Mouse (Mus musculus) gastrocnemius, postnatal 25 days (tissue): Measurements from ENCODE around the gene Dnaja1. TPM values are rescaled to one million over a fixed set of nuclear protein-coding genes. Genes with fewer than 3 reads are reported as not detected.

Experiments used
- DNase-seq: peaks from one replicate; pipeline ENCODE4 v3.0.0; 2022
- long read RNA-seq, 2 experiments: library from polyadenylated mRNA; stranded (forward); transcript quantifications; one replicate each; pipeline ENCODE4 v2.0.0; 2021
- total RNA-seq, 2 experiments: library from RNA; stranded (reverse); gene quantifications; 1 replicate in 1 of 2; 2 replicates in 1 of 2; pipeline ENCODE4 v1.2.3; 2021

Dnaja1 gene
- total RNA-seq, result 10 to 100 TPM; 44.5 to 50.1 TPM
- long read RNA-seq, experiment 1, full-length matches to known transcripts, result 44 of 55 reads
- long read RNA-seq, experiment 1, partial matches to known transcripts, result 10 of 55 reads
- long read RNA-seq, experiment 1, other reads (novel, unspliced or antisense), result 1 of 55 reads
- long read RNA-seq, experiment 2, full-length matches to known transcripts, result 41 of 49 reads
- long read RNA-seq, experiment 2, partial matches to known transcripts, result 1 of 49 reads
- long read RNA-seq, experiment 2, other reads (novel, unspliced or antisense), result 7 of 49 reads

- DNase-seq, result peak; percentile 95
These were observed at the start of gene Dnaja1 for GRCm38 (mm10) chr4:40722011-40722666. TSS of gene Dnaja1 (plus strand) at chr4:40722150.

- DNase-seq, result no peak
These were observed 48.4 kb upstream of the Dnaja1 start for GRCm38 (mm10) chr4:40673526-40673925.

- DNase-seq, result no peak
These were observed 45.6 kb upstream of the Dnaja1 start for GRCm38 (mm10) chr4:40676338-40676737.

GRCm38 (mm10) chr4:40677132-40677531 lies 44.8 kb upstream of the Dnaja1 start:
- DNase-seq, result no peak

GRCm38 (mm10) chr4:40680250-40680860 lies 41.6 kb upstream of the Dnaja1 start:
- DNase-seq, result no peak

- DNase-seq, result no peak
These were observed 40.0 kb upstream of the Dnaja1 start for GRCm38 (mm10) chr4:40681908-40682307.

- DNase-seq, result no peak
These were observed 39.6 kb upstream of the Dnaja1 start for GRCm38 (mm10) chr4:40682359-40682758.

GRCm38 (mm10) chr4:40683306-40683705 lies 38.6 kb upstream of the Dnaja1 start:
- no peak for DNase-seq

- DNase-seq, result no peak
These were observed 30.9 kb upstream of the Dnaja1 start for GRCm38 (mm10) chr4:40691100-40691499.

- no peak for DNase-seq
These were observed 24.9 kb upstream of the Dnaja1 start for GRCm38 (mm10) chr4:40697059-40697458.

- DNase-seq, result no peak
These were observed 21.7 kb upstream of the Dnaja1 start for GRCm38 (mm10) chr4:40700216-40700615.

GRCm38 (mm10) chr4:40701796-40702195 lies 20.2 kb upstream of the Dnaja1 start:
- no peak for DNase-seq

GRCm38 (mm10) chr4:40702797-40703709 lies 18.9 kb upstream of the Dnaja1 start, which contains the start of gene Aptx:
TSS of gene Aptx (minus strand) at chr4:40703194.
- DNase-seq, result peak; percentile 91

- no peak for DNase-seq
These were observed 18.2 kb upstream of the Dnaja1 start for GRCm38 (mm10) chr4:40703710-40704275.

GRCm38 (mm10) chr4:40717141-40717540 lies 4.8 kb upstream of the Dnaja1 start:
- DNase-seq, result no peak

GRCm38 (mm10) chr4:40720910-40721309 lies 1.0 kb upstream of the Dnaja1 start:
- no peak for DNase-seq

GRCm38 (mm10) chr4:40722687-40723460 lies 924 bp downstream of the Dnaja1 start:
- peak; percentile 80 for DNase-seq

- no peak for DNase-seq
These were observed 3.2 kb downstream of the Dnaja1 start for GRCm38 (mm10) chr4:40725141-40725540.

GRCm38 (mm10) chr4:40725554-40725953 lies 3.6 kb downstream of the Dnaja1 start:
- DNase-seq, result no peak

GRCm38 (mm10) chr4:40727247-40727646 lies 5.3 kb downstream of the Dnaja1 start:
- no peak for DNase-seq

- DNase-seq, result no peak
These were observed 9.3 kb downstream of the Dnaja1 start for GRCm38 (mm10) chr4:40731262-40731661.
